ENCODE assay signal across 11 mouse cellular contexts in the genomic region with DNA sequence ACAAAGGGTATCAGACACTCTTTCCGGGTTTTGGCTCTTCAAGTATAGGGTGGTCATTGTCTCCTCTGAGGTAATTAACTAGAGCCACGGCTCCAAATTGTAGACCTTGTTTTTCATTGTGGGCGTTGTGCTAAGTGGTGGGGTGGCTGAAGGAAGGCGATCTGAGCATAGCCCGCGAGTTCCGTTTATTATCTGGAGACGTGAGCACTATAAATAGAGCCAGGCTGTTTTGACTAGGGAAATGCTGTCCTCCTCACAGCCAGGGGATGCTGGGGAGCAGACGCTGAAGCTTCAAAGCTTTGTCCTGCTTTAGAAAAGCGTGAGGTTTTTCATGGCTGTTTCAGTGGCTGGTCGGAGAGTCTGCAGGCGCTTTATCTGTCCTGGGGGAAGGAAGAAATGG.
A peak's percentile ranks its signal among the peaks of the same experiment; 100 is the strongest.
DNase-seq lines count a peak whose midpoint lies in the region; ATAC-seq and TF ChIP-seq lines count a peak whose summit lies in the region.
"Had no signal": no experiment of that assay in that cellular context is flagged by ENCODE, and none has a peak within 500 bp of the region (broad histone marks: within the 10 kb centered on the region; RNA-seq: fewer than 3 reads in every experiment).

No protein-coding gene starts in this region.

- TF ChIP-seq EP300 in lung, postnatal 0 days (IDR thresholded peaks at IDR 0.05) = no peak

- no peak overlapping the region for H3K27ac ChIP-seq in lung, postnatal 0 days (ENCODE audit: low read length)
- H3K27ac ChIP-seq: embryonic facial prominence, embryonic 15.5 days had no signal

- no peak overlapping the region for H3K4me2 ChIP-seq in lung, postnatal 0 days (replicated peaks; ENCODE audit: low read depth, low read length)
- H3K4me2 ChIP-seq: embryonic facial prominence, embryonic 15.5 days had no signal

- intact Hi-C loops in left cerebral cortex, postnatal 14 days (cut with DNase I) = loop anchor here (5.0 to 10.0 kb wide), 9 partner anchors 44 to 1603 kb away; no protein-coding TSS in a partner anchor

- H3K36me3 ChIP-seq in lung, postnatal 0 days (ENCODE audit: insufficient read depth, low read length) = no peaks in the 10 kb centered on the region
- H3K36me3 ChIP-seq: embryonic facial prominence, embryonic 15.5 days had no signal

- ATAC-seq in lung, postnatal 0 days = no peak

- no peaks in the 10 kb centered on the region for H3K27me3 ChIP-seq in lung, postnatal 0 days (replicated peaks; ENCODE audit: insufficient read depth, low read length)
- H3K27me3 ChIP-seq: embryonic facial prominence, embryonic 15.5 days had no signal

- no peak overlapping the region for H3K4me3 ChIP-seq in lung, postnatal 0 days (ENCODE audit: low read depth, low read length)
- H3K4me3 ChIP-seq: embryonic facial prominence, embryonic 15.5 days had no signal

- 38% methylated on average over 12 of the region's 12 CpGs for WGBS in lung, postnatal 0 days

- DNase-seq in heart, adult 11 months = peak; percentile 22
- no peak for DNase-seq in heart, adult 8-10 months (ENCODE audit: low spot score)
- DNase-seq in lung, postnatal 0 days (ENCODE audit: low spot score) = no peak
- DNase-seq in lung, postnatal 14 days = no peak
- peak; percentile 23 to 34 for DNase-seq in left cerebral cortex, postnatal 14 days (ENCODE audit: low spot score in 2 of 2)
- peak; percentile 44 to 61 for DNase-seq in right cerebral cortex, postnatal 10 days (ENCODE audit: low spot score in 2 of 2)
- no peak for DNase-seq in adrenal gland, postnatal 25 days
- no peak for DNase-seq in layer of hippocampus, adult 9-10 months (ENCODE audit: low spot score)
- DNase-seq: B cell, adult 2 months; thymus, adult 2 months had no signal

- H3K9ac ChIP-seq in lung, postnatal 0 days (replicated peaks; ENCODE audit: low read depth) = no peak overlapping the region
- H3K9ac ChIP-seq: embryonic facial prominence, embryonic 15.5 days had no signal

- TF ChIP-seq CTCF in lung, postnatal 0 days (IDR thresholded peaks at IDR 0.05) = peak; percentile 17; the same call in 1 of the 2 replicates

- H3K9me3 ChIP-seq in lung, postnatal 0 days (ENCODE audit: low read length) = no peaks in the 10 kb centered on the region
- H3K9me3 ChIP-seq: embryonic facial prominence, embryonic 15.5 days had no signal

- no peaks in the 10 kb centered on the region for H3K4me1 ChIP-seq in lung, postnatal 0 days (ENCODE audit: insufficient read depth, low read depth, low read length)

Comparison
In these comparisons a context has a peak if more than half of its experiments do, and no peak if none do; other contexts are left out.
1. DNase-seq: peak in heart, adult 11 months (single experiment), left cerebral cortex, postnatal 14 days (2 of 2) and right cerebral cortex, postnatal 10 days (2 of 2); none in heart, adult 8-10 months (single experiment), lung, postnatal 0 days (single experiment), lung, postnatal 14 days (single experiment), adrenal gland, postnatal 25 days (single experiment) and layer of hippocampus, adult 9-10 months (single experiment).